Mouse (Mus musculus) A20 (cell line): ENCODE data around the gene Mroh7.

Experiments
- DNase-seq: peaks from one replicate; pipeline ENCODE4 v3.0.0-alpha.2; 2011; ENCODE audit warnings: low read depth, low spot score

Gene Mroh7

GRCm38 (mm10) chr4:106699989-106700388 is 30.7 kb downstream of the Mroh7 start:
- DNase-seq: peak; percentile 43

GRCm38 (mm10) chr4:106693841-106694430 is 36.8 kb downstream of the Mroh7 start:
- no peak for DNase-seq

GRCm38 (mm10) chr4:106688636-106689296 is 42.0 kb downstream of the Mroh7 start:
- no peak for DNase-seq

- DNase-seq: peak; percentile 29
Observed at GRCm38 (mm10) chr4:106680955-106681354, 49.8 kb downstream of the Mroh7 start.

GRCm38 (mm10) chr4:106679152-106679551 is 51.6 kb downstream of the Mroh7 start:
- no peak for DNase-seq

- DNase-seq: peak; percentile 95
Observed at GRCm38 (mm10) chr4:106678442-106679118, 52.1 kb downstream of the Mroh7 start, which contains the start of gene Ttc4. Ttc4 (minus strand) TSS chr4:106678944.

GRCm38 (mm10) chr4:106676749-106677148 is 54.0 kb downstream of the Mroh7 start:
- DNase-seq: no peak

- DNase-seq: no peak
Observed at GRCm38 (mm10) chr4:106666546-106666945, 64.2 kb downstream of the Mroh7 start.

GRCm38 (mm10) chr4:106665673-106666072 is 65.1 kb downstream of the Mroh7 start:
- no peak for DNase-seq

- DNase-seq: no peak
Observed at GRCm38 (mm10) chr4:106665269-106665668, 65.5 kb downstream of the Mroh7 start.

GRCm38 (mm10) chr4:106664697-106665096 is 66.0 kb downstream of the Mroh7 start:
- no peak for DNase-seq

GRCm38 (mm10) chr4:106663956-106664470 is 66.7 kb downstream of the Mroh7 start:
- no peak for DNase-seq

GRCm38 (mm10) chr4:106655681-106656080 is 75.0 kb downstream of the Mroh7 start:
- DNase-seq: no peak

- DNase-seq: no peak
Observed at GRCm38 (mm10) chr4:106653051-106653450, 77.7 kb downstream of the Mroh7 start.

GRCm38 (mm10) chr4:106652546-106652945 is 78.2 kb downstream of the Mroh7 start:
- DNase-seq: no peak

GRCm38 (mm10) chr4:106650833-106651527 is 79.7 kb downstream of the Mroh7 start, which contains the start of gene Pars2:
Pars2 (plus strand) TSS chr4:106651069.
- DNase-seq: peak; percentile 96

GRCm38 (mm10) chr4:106647137-106647536 is 83.6 kb downstream of the Mroh7 start:
- no peak for DNase-seq

- no peak for DNase-seq
Observed at GRCm38 (mm10) chr4:106645797-106646196, 84.9 kb downstream of the Mroh7 start.

GRCm38 (mm10) chr4:106644218-106644610 is 86.5 kb downstream of the Mroh7 start:
- DNase-seq: no peak

GRCm38 (mm10) chr4:106643483-106644217 is 87.1 kb downstream of the Mroh7 start:
- DNase-seq: no peak

GRCm38 (mm10) chr4:106634086-106634479 is 96.6 kb downstream of the Mroh7 start:
- DNase-seq: no peak
